Mouse (Mus musculus): ENCODE measurements around the gene Irs2. TPM values are rescaled to one million over a fixed set of nuclear protein-coding genes. Genes with fewer than 3 reads are reported as not detected.

The Irs2 gene
- polyA plus RNA-seq, 1 experiment = 31.2 TPM

- 67% methylated on average over 2 of the region's 2 CpGs for WGBS
- no peak overlapping the region for H3K4me3 ChIP-seq (ENCODE audit: low read depth, low read length)
- H3K4me1 ChIP-seq (ENCODE audit: control insufficient read depth, insufficient read depth, insufficient read length, low read length) = peaks cover 20% of the 10 kb centered on the region
- TF ChIP-seq CTCF (IDR thresholded peaks at IDR 0.05; ENCODE audit: extremely low read depth, insufficient read length, insufficient replicate concordance, low read depth, low read length) = no peak
- H3K36me3 ChIP-seq (ENCODE audit: control insufficient read depth, insufficient read depth, low read length) = peaks cover 14% of the 10 kb centered on the region
- no peaks in the 10 kb centered on the region for H3K27me3 ChIP-seq (ENCODE audit: control insufficient read depth, insufficient read depth, low read length)
- H3K27ac ChIP-seq (ENCODE audit: insufficient read depth, low read depth, low read length) = no peak overlapping the region
These were observed 12.5 kb downstream of the Irs2 start for GRCm38 (mm10) chr8:10995756-10996155.

GRCm38 (mm10) chr8:10994390-10994954 is 13.8 kb downstream of the Irs2 start:
- H3K27ac ChIP-seq (ENCODE audit: insufficient read depth, low read depth, low read length) = no peak overlapping the region

GRCm38 (mm10) chr8:10993582-10994216 is 14.6 kb downstream of the Irs2 start:
- Histone ChIP-seq H3K4me1 (ENCODE audit: control insufficient read depth, insufficient read depth, insufficient read length, low read length) (peaks cover 25% of the 10 kb centered on the region), H3K36me3 (ENCODE audit: control insufficient read depth, insufficient read depth, low read length) (peaks cover 14% of the 10 kb centered on the region), H3K4me3 (ENCODE audit: low read depth, low read length) (no peak overlapping the region), H3K27ac (ENCODE audit: insufficient read depth, low read depth, low read length) (no peak overlapping the region), H3K27me3 (ENCODE audit: control insufficient read depth, insufficient read depth, low read length) (no peaks in the 10 kb centered on the region)
- no peak for TF ChIP-seq POLR2A (IDR thresholded peaks at IDR 0.05; ENCODE audit: low read depth, low read length)
- TF ChIP-seq CTCF (IDR thresholded peaks at IDR 0.05; ENCODE audit: extremely low read depth, insufficient read length, insufficient replicate concordance, low read depth, low read length) = no peak
- 78% methylated on average over 10 of the region's 10 CpGs for WGBS

More at GRCm38 (mm10) chr8:10994390-10994954, 13.8 kb downstream of the Irs2 start:
- 77% methylated on average over 6 of the region's 6 CpGs for WGBS
- peaks cover 14% of the 10 kb centered on the region for H3K36me3 ChIP-seq (ENCODE audit: control insufficient read depth, insufficient read depth, low read length)
- no peaks in the 10 kb centered on the region for H3K27me3 ChIP-seq (ENCODE audit: control insufficient read depth, insufficient read depth, low read length)
- peaks cover 22% of the 10 kb centered on the region for H3K4me1 ChIP-seq (ENCODE audit: control insufficient read depth, insufficient read depth, insufficient read length, low read length)
- TF ChIP-seq CTCF (IDR thresholded peaks at IDR 0.05; ENCODE audit: extremely low read depth, insufficient read length, insufficient replicate concordance, low read depth, low read length) = no peak
- no peak for TF ChIP-seq POLR2A (IDR thresholded peaks at IDR 0.05; ENCODE audit: low read depth, low read length)
- no peak overlapping the region for H3K4me3 ChIP-seq (ENCODE audit: low read depth, low read length)

- peaks cover 31% of the 10 kb centered on the region for H3K4me1 ChIP-seq (ENCODE audit: control insufficient read depth, insufficient read depth, insufficient read length, low read length)
- TF ChIP-seq POLR2A (IDR thresholded peaks at IDR 0.05; ENCODE audit: low read depth, low read length) (no peak), CTCF (IDR thresholded peaks at IDR 0.05; ENCODE audit: extremely low read depth, insufficient read length, insufficient replicate concordance, low read depth, low read length) (no peak)
- WGBS = 74% methylated on average over 8 of the region's 8 CpGs
- no peak overlapping the region for H3K27ac ChIP-seq (ENCODE audit: insufficient read depth, low read depth, low read length)
- no peak overlapping the region for H3K4me3 ChIP-seq (ENCODE audit: low read depth, low read length)
- peaks cover 6% of the 10 kb centered on the region; the same call in 1 of the 2 replicates for H3K36me3 ChIP-seq (ENCODE audit: control insufficient read depth, insufficient read depth, low read length)
- no peaks in the 10 kb centered on the region for H3K27me3 ChIP-seq (ENCODE audit: control insufficient read depth, insufficient read depth, low read length)
These were observed 16.2 kb downstream of the Irs2 start for GRCm38 (mm10) chr8:10992081-10992480.

- Histone ChIP-seq H3K36me3 (ENCODE audit: control insufficient read depth, insufficient read depth, low read length) (peaks cover 10% of the 10 kb centered on the region), H3K27me3 (ENCODE audit: control insufficient read depth, insufficient read depth, low read length) (no peaks in the 10 kb centered on the region), H3K4me1 (ENCODE audit: control insufficient read depth, insufficient read depth, insufficient read length, low read length) (peaks cover 31% of the 10 kb centered on the region), H3K27ac (ENCODE audit: insufficient read depth, low read depth, low read length) (no peak overlapping the region), H3K4me3 (ENCODE audit: low read depth, low read length) (no peak overlapping the region)
- TF ChIP-seq CTCF (IDR thresholded peaks at IDR 0.05; ENCODE audit: extremely low read depth, insufficient read length, insufficient replicate concordance, low read depth, low read length) = no peak
- TF ChIP-seq POLR2A (IDR thresholded peaks at IDR 0.05; ENCODE audit: low read depth, low read length) = no peak
- WGBS = 80% methylated on average over 2 of the region's 2 CpGs
These were observed 16.9 kb downstream of the Irs2 start for GRCm38 (mm10) chr8:10991323-10991722.

- 18% methylated on average over 10 of the region's 10 CpGs for WGBS
- no peak for TF ChIP-seq POLR2A (IDR thresholded peaks at IDR 0.05; ENCODE audit: low read depth, low read length)
- TF ChIP-seq CTCF (IDR thresholded peaks at IDR 0.05; ENCODE audit: extremely low read depth, insufficient read length, insufficient replicate concordance, low read depth, low read length) = no peak
- no peaks in the 10 kb centered on the region for H3K27me3 ChIP-seq (ENCODE audit: control insufficient read depth, insufficient read depth, low read length)
- peaks cover 16% of the 10 kb centered on the region for H3K36me3 ChIP-seq (ENCODE audit: control insufficient read depth, insufficient read depth, low read length)
- no peak overlapping the region for H3K27ac ChIP-seq (ENCODE audit: insufficient read depth, low read depth, low read length)
- no peak overlapping the region for H3K4me3 ChIP-seq (ENCODE audit: low read depth, low read length)
- H3K4me1 ChIP-seq (ENCODE audit: control insufficient read depth, insufficient read depth, insufficient read length, low read length) = peaks cover 29% of the 10 kb centered on the region
These were observed 17.7 kb downstream of the Irs2 start for GRCm38 (mm10) chr8:10990421-10991110.

- Histone ChIP-seq H3K4me1 (ENCODE audit: control insufficient read depth, insufficient read depth, insufficient read length, low read length) (peaks cover 25% of the 10 kb centered on the region), H3K27me3 (ENCODE audit: control insufficient read depth, insufficient read depth, low read length) (no peaks in the 10 kb centered on the region), H3K4me3 (ENCODE audit: low read depth, low read length) (no peak overlapping the region), H3K27ac (ENCODE audit: insufficient read depth, low read depth, low read length) (no peak overlapping the region), H3K36me3 (ENCODE audit: control insufficient read depth, insufficient read depth, low read length) (peaks cover 20% of the 10 kb centered on the region)
- TF ChIP-seq CTCF (IDR thresholded peaks at IDR 0.05; ENCODE audit: extremely low read depth, insufficient read length, insufficient replicate concordance, low read depth, low read length) (no peak), POLR2A (IDR thresholded peaks at IDR 0.05; ENCODE audit: low read depth, low read length) (no peak)
- WGBS = 92% methylated on average over 3 of the region's 3 CpGs
These were observed 18.3 kb downstream of the Irs2 start for GRCm38 (mm10) chr8:10989946-10990345.

Data from small intestine, adult 2 months (tissue).